12 mouse cellular contexts compared by ENCODE assay signal in the genomic region with DNA sequence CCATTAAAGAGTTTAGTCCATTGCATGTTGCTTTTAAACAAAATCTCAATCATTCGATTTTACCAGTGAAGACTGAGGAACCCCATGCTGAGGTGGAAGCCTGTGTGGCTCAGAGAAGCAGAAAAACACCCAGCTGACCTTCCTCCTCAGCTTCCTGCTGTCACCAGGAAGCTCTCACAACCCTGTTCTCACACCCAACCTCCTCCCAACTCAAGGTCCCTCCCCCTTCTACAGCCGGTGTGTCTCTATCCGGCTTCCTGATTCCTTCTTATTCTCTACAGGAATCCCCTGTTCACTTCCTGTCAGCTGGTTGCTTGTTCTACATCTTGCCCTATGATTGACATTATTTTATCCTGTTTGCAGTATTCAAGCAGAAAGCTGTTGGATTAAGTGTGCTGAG. TPM values are rescaled to one million over a fixed set of nuclear protein-coding genes. Genes with fewer than 3 reads are reported as not detected.
DNase-seq lines count a peak whose midpoint lies in the region; ATAC-seq and TF ChIP-seq lines count a peak whose summit lies in the region.
"Had no signal": no experiment of that assay in that cellular context is flagged by ENCODE, and none has a peak within 500 bp of the region (broad histone marks: within the 10 kb centered on the region; RNA-seq: fewer than 3 reads in every experiment).

No protein-coding gene starts in this region.

- H3K9me3 ChIP-seq in heart, embryonic 13.5 days, result no peaks in the 10 kb centered on the region
- H3K9me3 ChIP-seq in forebrain, embryonic 14.5 days (replicated peaks; ENCODE audit: control insufficient read depth, low read length), result no peaks in the 10 kb centered on the region
- H3K9me3 ChIP-seq: midbrain, embryonic 13.5 days had no signal

- no peak; the same call in 1 of the 2 replicates for ATAC-seq in heart, embryonic 13.5 days (ENCODE audit: extremely low read depth, insufficient number of reproducible peaks, low FRiP score, low TSS enrichment)
- peak; percentile 74 to 85 for ATAC-seq in hematopoietic stem cell, adult 5-6 weeks (replicated peaks in 1 of 2; ENCODE audit: insufficient read depth in 1 of 2, low FRiP score in 2 of 2, low TSS enrichment in 1 of 2, low read depth in 1 of 2, poor library complexity in 2 of 2, severe bottlenecking in 2 of 2)
- no peak for ATAC-seq in forebrain, embryonic 14.5 days
- ATAC-seq: midbrain, embryonic 13.5 days had no signal

- H3K4me1 ChIP-seq in heart, embryonic 13.5 days, result peaks cover 26% of the 10 kb centered on the region
- peaks cover 12% of the 10 kb centered on the region; the same call in 1 of the 2 replicates for H3K4me1 ChIP-seq in spleen, adult 2 months (ENCODE audit: control insufficient read depth, insufficient read depth, insufficient read length)
- H3K4me1 ChIP-seq in forebrain, embryonic 14.5 days (ENCODE audit: control insufficient read depth, insufficient read depth, low read length), result peaks cover 8% of the 10 kb centered on the region

- no peak for TF ChIP-seq POLR2A in spleen, adult 2 months (IDR thresholded peaks at IDR 0.05; ENCODE audit: low read depth, low read length)

- WGBS in heart, embryonic 13.5 days, result 27% methylated on average over 3 of the region's 3 CpGs
- 3% methylated on average over 3 of the region's 3 CpGs for WGBS in spleen, adult 2 months
- 67% methylated on average over 3 of the region's 3 CpGs for WGBS in forebrain, embryonic 14.5 days

- no peaks in the 10 kb centered on the region for H3K27me3 ChIP-seq in heart, embryonic 13.5 days (replicated peaks)
- no peaks in the 10 kb centered on the region for H3K27me3 ChIP-seq in spleen, adult 2 months (ENCODE audit: control insufficient read depth, insufficient read depth, low read length)
- no peaks in the 10 kb centered on the region for H3K27me3 ChIP-seq in forebrain, embryonic 14.5 days (replicated peaks; ENCODE audit: control insufficient read depth, insufficient read depth, low read length)

- DNase-seq in heart, adult 8-10 months (ENCODE audit: low spot score), result no peak
- peak; percentile 35 to 36 for DNase-seq in spleen, adult 2 months (ENCODE audit: low read depth in 1 of 2, low spot score in 2 of 2)
- DNase-seq in spleen, postnatal 10 days (ENCODE audit: low spot score in 2 of 2), result no peak
- DNase-seq in natural killer cell, adult 2 months (ENCODE audit: low spot score in 2 of 2), result peak; percentile 26 to 27
- no peak for DNase-seq in left cerebral cortex, adult 11 months (ENCODE audit: low spot score)
- no peak for DNase-seq in forebrain, embryonic 14.5 days (ENCODE audit: low spot score)
- DNase-seq: cerebellum, adult 9-11 months; gastrocnemius, postnatal 25 days; kidney, adult 11 months had no signal

- H3K9ac ChIP-seq in heart, embryonic 13.5 days, result no peak overlapping the region
- no peak overlapping the region for H3K9ac ChIP-seq in forebrain, embryonic 14.5 days (ENCODE audit: low read length)
- H3K9ac ChIP-seq: midbrain, embryonic 13.5 days had no signal

- H3K4me3 ChIP-seq in heart, embryonic 13.5 days, result no peak overlapping the region
- no peak overlapping the region for H3K4me3 ChIP-seq in spleen, adult 2 months (ENCODE audit: extremely low read depth, insufficient read depth, insufficient read length)
- H3K4me3 ChIP-seq in forebrain, embryonic 14.5 days (ENCODE audit: low read depth, low read length), result no peak overlapping the region
- H3K4me3 ChIP-seq: midbrain, embryonic 13.5 days had no signal

- no peak for TF ChIP-seq CTCF in spleen, adult 2 months (IDR thresholded peaks at IDR 0.05; ENCODE audit: extremely low read depth, insufficient read depth, insufficient read length, insufficient replicate concordance)

- H3K36me3 ChIP-seq in heart, embryonic 13.5 days, result no peaks in the 10 kb centered on the region
- H3K36me3 ChIP-seq in spleen, adult 2 months (ENCODE audit: control insufficient read depth, insufficient read depth, low read length), result no peaks in the 10 kb centered on the region
- H3K36me3 ChIP-seq in forebrain, embryonic 14.5 days (ENCODE audit: control insufficient read depth, insufficient read depth, low read length), result no peaks in the 10 kb centered on the region
- H3K36me3 ChIP-seq: midbrain, embryonic 13.5 days had no signal

- no peak overlapping the region for H3K4me2 ChIP-seq in heart, embryonic 13.5 days
- H3K4me2 ChIP-seq in forebrain, embryonic 14.5 days (ENCODE audit: low read length), result no peak overlapping the region
- H3K4me2 ChIP-seq: midbrain, embryonic 13.5 days had no signal

- H3K27ac ChIP-seq in heart, embryonic 13.5 days (replicated peaks), result peak overlapping the region; percentile 26; the same call in 1 of the 2 replicates
- H3K27ac ChIP-seq in spleen, adult 2 months (ENCODE audit: insufficient read depth, low read length), result peak overlapping the region; percentile 60; the same call in 1 of the 2 replicates
- H3K27ac ChIP-seq in forebrain, embryonic 14.5 days (ENCODE audit: low read depth, low read length), result no peak overlapping the region
- H3K27ac ChIP-seq: midbrain, embryonic 13.5 days had no signal

RNA-seq across cellular contexts. Expression of a gene that starts 38.0 kb away (rescaled TPM):
- polyA plus RNA-seq in heart, embryonic 13.5 days (2015; fragmentation: Nextera tagmentation; extraction: Ambion mirVana), result 124 and 138 TPM in 2 replicates
- total RNA-seq in heart, adult 8-10 months (2022), result 10 to 100 TPM; 17.5 to 19.7 (median 18.4) TPM
- 5.9 and 6.4 TPM in 2 replicates for polyA plus RNA-seq in spleen, adult 2 months (2012; rRNA removed)
- 2.4 TPM in 1 of 2 replicates, not detected in the other for total RNA-seq in hematopoietic stem cell, adult 5-6 weeks (2017)
- polyA plus RNA-seq in forebrain, embryonic 14.5 days (2014; fragmentation: Nextera tagmentation; extraction: Ambion mirVana), result 30.9 and 37.4 TPM in 2 replicates

Comparison
In these comparisons a context has a peak if more than half of its experiments do, and no peak if none do; other contexts are left out.
1. DNase-seq: peak in spleen, adult 2 months (2 of 2) and natural killer cell, adult 2 months (2 of 2); none in heart, adult 8-10 months (single experiment), spleen, postnatal 10 days (0 of 2), left cerebral cortex, adult 11 months (single experiment) and forebrain, embryonic 14.5 days (single experiment).
2. ATAC-seq: peak in hematopoietic stem cell, adult 5-6 weeks (2 of 2); none in heart, embryonic 13.5 days (single experiment) and forebrain, embryonic 14.5 days (single experiment).